Mouse (Mus musculus): ENCODE data around the gene Dct.

GRCm38 (mm10) chr14:118013237-118013636 is 38.8 kb downstream of the Dct start:
- TF ChIP-seq CTCF (IDR thresholded peaks at IDR 0.05; ENCODE audit: insufficient read depth, low read length) (no peak), POLR2A (IDR thresholded peaks at IDR 0.05; ENCODE audit: borderline replicate concordance, extremely low read depth, low read depth, low read length) (no peak)
